Mouse (Mus musculus) forebrain, embryonic 14.5 days (tissue): Measurements from ENCODE around the gene Met. TPM values are rescaled to one million over a fixed set of nuclear protein-coding genes. Genes with fewer than 3 reads are reported as not detected.

Source experiments
- ATAC-seq: fragments of 200-750 bp; cut with Nextera tagmentation; 2 replicates; pipeline ENCODE4 v1.8.0; 2017; ENCODE audit warnings: mild to moderate bottlenecking, moderate library complexity
- DNase-seq: peaks from one replicate; pipeline ENCODE4 v3.0.0-alpha.2; 2015; ENCODE audit warnings: low spot score
- H3K27ac ChIP-seq: fragments of 300-500 bp; sonication (generic); 2 replicates; pipeline ENCODE4 v1.5.1; 2014; ENCODE audit warnings: low read depth, mild to moderate bottlenecking, control low read depth, low read length, moderate library complexity
- H3K27me3 ChIP-seq: fragments of 300-500 bp; sonication (generic); replicated peaks from 2 replicates; pipeline ENCODE4 v1.6.1; 2014; ENCODE audit warnings: low read length, control low read depth, mixed read lengths; ENCODE audit not compliant: control insufficient read depth, insufficient read depth
- H3K36me3 ChIP-seq: fragments of 300-500 bp; sonication (generic); 2 replicates; pipeline ENCODE4 v1.6.1; 2014; ENCODE audit warnings: low read length, control low read depth; ENCODE audit not compliant: control insufficient read depth, insufficient read depth
- H3K4me1 ChIP-seq: fragments of 300-500 bp; sonication (generic); 2 replicates; pipeline ENCODE4 v1.6.1; 2014; ENCODE audit warnings: antibody characterized with exemption, low read length, control low read depth; ENCODE audit not compliant: control insufficient read depth, insufficient read depth
- H3K4me2 ChIP-seq: fragments of 300-500 bp; sonication (generic); 2 replicates; pipeline ENCODE4 v1.6.1; 2014; ENCODE audit warnings: mild to moderate bottlenecking, control low read depth, low read length
- H3K4me3 ChIP-seq: fragments of 300-500 bp; sonication (generic); 2 replicates; pipeline ENCODE4 v1.5.1; 2014; ENCODE audit warnings: low read depth, low read length, control low read depth
- H3K9ac ChIP-seq: fragments of 300-500 bp; sonication (generic); 2 replicates; pipeline ENCODE4 v1.6.1; 2014; ENCODE audit warnings: mild to moderate bottlenecking, low read length, control low read depth, moderate library complexity
- H3K9me3 ChIP-seq: fragments of 300-500 bp; sonication (generic); replicated peaks from 2 replicates; pipeline ENCODE4 v1.6.1; 2016; ENCODE audit warnings: low read length, control low read depth, mixed read lengths; ENCODE audit not compliant: control insufficient read depth
- WGBS: fragments of 180-500 bp; shearing (Covaris S2); extraction: QIAGEN DNeasy Blood & Tissue Kit; methylation state at CpG from one replicate; pipeline ENCODE4 v1.1.7; 2014; 5-methylcytosine and 5-hydroxymethylcytosine counted together
- polyA plus RNA-seq: library from polyadenylated mRNA; unstranded; fragments of >200 nt; fragmentation: Nextera tagmentation; extraction: Ambion mirVana; gene quantifications from 2 replicates; pipeline ENCODE4 v1.2.1, GENCODE M21; 2014

Gene Met
- polyA plus RNA-seq, 1 experiment from 2014 or later = 0.98 TPM

DNA sequence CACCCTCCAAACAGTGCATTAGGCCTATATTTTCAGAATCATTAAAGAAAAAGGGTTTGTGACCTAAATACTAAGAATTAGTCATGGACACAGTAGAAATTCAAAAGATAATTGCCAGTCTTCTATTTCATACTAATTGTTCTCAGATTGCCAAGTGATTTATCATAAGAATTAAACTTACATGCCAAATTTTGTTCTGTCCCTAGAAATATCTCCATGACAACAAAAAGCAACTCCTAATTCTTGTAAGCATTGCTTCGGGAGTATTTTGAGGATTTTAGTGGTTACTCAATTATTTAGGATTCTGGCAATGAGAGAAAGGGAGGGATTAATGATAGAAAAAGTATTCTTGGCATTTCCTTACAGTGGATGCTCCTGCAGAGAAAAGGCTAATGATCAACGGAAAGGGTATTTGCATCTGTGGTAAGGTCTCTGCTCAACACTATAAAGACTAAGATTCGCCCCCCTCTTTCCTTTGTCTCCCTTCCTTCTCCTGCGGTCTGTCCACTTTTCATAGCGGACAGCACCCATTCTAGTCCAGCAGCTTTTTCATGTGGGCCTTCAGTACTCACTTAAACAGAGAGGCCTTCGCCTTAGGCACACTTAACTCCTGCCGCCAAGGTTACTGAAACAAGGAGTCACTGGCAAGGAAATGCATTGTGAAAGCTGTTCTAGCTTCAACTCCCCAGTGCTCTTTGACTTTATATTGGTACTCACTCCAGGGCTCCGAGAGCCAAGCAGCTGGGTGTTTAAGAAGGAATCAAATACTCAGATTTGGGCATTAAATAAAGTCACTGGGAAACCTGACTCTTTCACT, 58.5 kb downstream of the Met start:
- ATAC-seq (no peak), DNase-seq (no peak)
- H3K27ac ChIP-seq = no peak overlapping the region
- H3K4me3 ChIP-seq = no peak overlapping the region
- H3K36me3 ChIP-seq = no peaks in the 10 kb centered on the region
- no peak overlapping the region for H3K4me2 ChIP-seq
- no peaks in the 10 kb centered on the region for H3K9me3 ChIP-seq
- no peaks in the 10 kb centered on the region for H3K27me3 ChIP-seq
- H3K4me1 ChIP-seq = no peaks in the 10 kb centered on the region
- WGBS = 37% methylated on average over 8 of the region's 8 CpGs
- H3K9ac ChIP-seq = no peak overlapping the region

DNA sequence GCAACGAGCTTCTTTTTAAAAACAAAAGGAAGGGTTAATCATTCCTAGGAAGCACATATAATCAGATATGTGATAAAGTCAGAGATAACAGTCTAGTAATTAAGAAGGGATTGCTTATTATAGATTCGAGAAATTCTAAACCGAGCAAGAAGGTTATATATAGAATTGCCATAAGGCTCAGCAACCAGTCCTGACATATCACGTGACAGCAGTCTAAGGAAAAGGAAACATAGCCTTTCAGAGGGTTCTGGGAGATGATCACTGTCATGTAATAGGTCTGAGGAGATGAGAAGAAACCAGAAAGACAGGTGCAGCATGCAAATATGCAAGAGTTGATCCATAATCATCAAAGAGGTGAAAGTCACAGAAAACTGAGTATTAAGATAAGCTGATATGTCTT, 59.3 kb downstream of the Met start:
- Histone ChIP-seq H3K9ac (no peak overlapping the region), H3K27me3 (no peaks in the 10 kb centered on the region), H3K4me1 (no peaks in the 10 kb centered on the region), H3K4me2 (no peak overlapping the region), H3K36me3 (no peaks in the 10 kb centered on the region), H3K27ac (no peak overlapping the region), H3K4me3 (no peak overlapping the region), H3K9me3 (no peaks in the 10 kb centered on the region)
- ATAC-seq (no peak), DNase-seq (no peak)
- WGBS = 80% methylated on average over 4 of the region's 4 CpGs

- WGBS = 79% methylated on average over 6 of the region's 6 CpGs
- Histone ChIP-seq H3K4me1 (no peaks in the 10 kb centered on the region), H3K9ac (no peak overlapping the region), H3K4me3 (no peak overlapping the region), H3K9me3 (no peaks in the 10 kb centered on the region), H3K36me3 (no peaks in the 10 kb centered on the region), H3K27me3 (no peaks in the 10 kb centered on the region), H3K27ac (no peak overlapping the region), H3K4me2 (no peak overlapping the region)
- no peak for DNase-seq
- ATAC-seq = no peak
These were observed 66.1 kb downstream of the Met start for GRCm38 (mm10) chr6:17529490-17530269.

DNA sequence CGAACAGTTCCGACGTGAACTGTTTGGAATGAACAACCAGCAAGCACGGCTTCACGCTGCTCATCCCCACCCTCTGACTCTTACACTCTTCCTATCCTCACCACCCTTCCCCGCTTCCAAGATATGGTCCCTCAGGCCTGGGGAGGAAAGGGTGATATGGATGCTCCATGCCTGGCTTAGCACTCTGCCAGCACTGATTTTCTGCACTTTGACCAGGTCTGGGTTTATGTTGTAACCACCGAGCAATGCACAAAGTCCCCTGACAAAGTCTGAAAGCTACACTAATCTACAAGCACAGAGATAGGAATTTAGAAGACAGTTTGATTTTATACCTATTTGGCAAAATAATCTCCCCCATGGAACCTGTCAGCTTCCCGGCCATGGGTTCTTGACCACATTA, 78.0 kb downstream of the Met start:
- ATAC-seq = no peak
- no peak for DNase-seq
- 94% methylated on average over 8 of the region's 8 CpGs for WGBS
- Histone ChIP-seq H3K36me3 (no peaks in the 10 kb centered on the region), H3K27me3 (no peaks in the 10 kb centered on the region), H3K9me3 (no peaks in the 10 kb centered on the region), H3K9ac (no peak overlapping the region), H3K4me1 (no peaks in the 10 kb centered on the region), H3K4me2 (no peak overlapping the region), H3K4me3 (no peak overlapping the region), H3K27ac (no peak overlapping the region)

DNA sequence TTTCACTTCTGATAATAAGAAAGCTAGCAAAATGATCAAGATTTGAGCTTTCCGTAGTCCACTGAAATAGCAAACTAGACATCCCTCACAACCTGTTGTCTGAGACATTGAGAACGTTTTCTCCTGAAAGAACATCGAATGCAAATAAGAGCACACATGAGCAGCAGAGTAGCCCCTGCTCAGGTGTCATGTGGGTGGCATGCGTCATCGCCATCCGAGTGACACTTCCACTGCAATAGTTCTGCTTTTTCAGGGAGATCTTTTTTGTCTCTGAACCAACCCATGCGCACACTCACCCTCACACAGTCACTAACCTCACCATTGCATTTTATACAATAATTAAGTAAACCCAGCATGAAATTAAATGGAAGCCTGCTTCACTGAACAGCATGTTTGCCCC, 78.8 kb downstream of the Met start:
- WGBS = 81% methylated on average over 7 of the region's 7 CpGs
- Histone ChIP-seq H3K4me3 (no peak overlapping the region), H3K4me1 (no peaks in the 10 kb centered on the region), H3K36me3 (no peaks in the 10 kb centered on the region), H3K9ac (no peak overlapping the region), H3K27ac (no peak overlapping the region), H3K9me3 (no peaks in the 10 kb centered on the region), H3K27me3 (no peaks in the 10 kb centered on the region), H3K4me2 (no peak overlapping the region)
- DNase-seq (no peak), ATAC-seq (no peak)

DNA sequence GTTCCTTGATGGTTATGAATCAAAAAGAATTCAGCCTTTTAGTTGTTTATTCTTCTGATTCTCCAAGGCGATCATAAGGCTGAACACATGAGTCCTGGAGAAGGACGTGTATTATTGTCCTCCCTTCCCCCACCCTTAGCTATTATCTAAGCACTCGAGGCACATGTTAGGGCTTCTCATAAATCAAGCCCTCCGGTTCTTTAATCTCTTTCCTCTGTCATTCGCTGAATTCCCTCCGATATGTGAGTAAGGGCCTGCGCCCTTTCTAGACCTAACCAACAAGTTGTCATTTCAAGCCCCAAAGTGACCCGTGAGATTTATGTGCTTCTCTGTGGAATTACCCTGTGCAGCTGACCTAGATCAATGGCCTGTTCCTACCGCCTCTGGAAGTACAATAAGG, 81.9 kb downstream of the Met start:
- no peak overlapping the region for H3K9ac ChIP-seq
- H3K9me3 ChIP-seq = no peaks in the 10 kb centered on the region
- no peaks in the 10 kb centered on the region for H3K4me1 ChIP-seq
- DNase-seq (no peak), ATAC-seq (no peak)
- no peak overlapping the region for H3K4me3 ChIP-seq
- no peaks in the 10 kb centered on the region for H3K36me3 ChIP-seq
- H3K27ac ChIP-seq = no peak overlapping the region
- H3K4me2 ChIP-seq = no peak overlapping the region
- H3K27me3 ChIP-seq = no peaks in the 10 kb centered on the region
- WGBS = 89% methylated on average over 9 of the region's 9 CpGs

DNA sequence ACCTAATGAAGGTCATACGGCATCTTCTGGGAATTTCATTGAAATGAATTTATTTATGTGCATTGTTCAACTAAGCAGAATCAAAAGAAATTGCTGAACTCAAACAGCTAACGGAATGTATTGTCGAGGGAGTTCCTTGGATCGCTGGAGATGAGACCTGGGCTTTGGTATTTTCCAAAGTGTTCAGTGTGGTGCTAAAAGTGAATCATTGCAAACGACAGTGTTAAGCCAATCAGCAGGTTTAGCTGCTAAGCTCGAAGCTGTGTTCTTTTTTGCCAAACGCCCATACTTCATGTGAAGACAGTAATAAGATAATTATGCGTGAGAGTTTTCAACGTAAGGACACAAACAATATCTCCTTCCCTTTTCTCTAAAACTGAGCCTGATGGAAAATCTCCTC, 82.7 kb downstream of the Met start:
- no peak overlapping the region for H3K4me2 ChIP-seq
- H3K4me3 ChIP-seq = no peak overlapping the region
- no peaks in the 10 kb centered on the region for H3K9me3 ChIP-seq
- H3K9ac ChIP-seq = no peak overlapping the region
- ATAC-seq = no peak
- WGBS = 79% methylated on average over 9 of the region's 9 CpGs
- H3K36me3 ChIP-seq = no peaks in the 10 kb centered on the region
- H3K27ac ChIP-seq = no peak overlapping the region
- no peaks in the 10 kb centered on the region for H3K4me1 ChIP-seq
- no peak for DNase-seq
- no peaks in the 10 kb centered on the region for H3K27me3 ChIP-seq

GRCm38 (mm10) chr6:17546825-17547224, 83.2 kb downstream of the Met start:
- Histone ChIP-seq H3K27ac (no peak overlapping the region), H3K9ac (no peak overlapping the region), H3K9me3 (no peaks in the 10 kb centered on the region), H3K4me1 (no peaks in the 10 kb centered on the region), H3K36me3 (no peaks in the 10 kb centered on the region), H3K4me2 (no peak overlapping the region), H3K4me3 (no peak overlapping the region), H3K27me3 (no peaks in the 10 kb centered on the region)
- no peak for ATAC-seq
- no peak for DNase-seq
- 72% methylated on average over 5 of the region's 5 CpGs for WGBS

DNA sequence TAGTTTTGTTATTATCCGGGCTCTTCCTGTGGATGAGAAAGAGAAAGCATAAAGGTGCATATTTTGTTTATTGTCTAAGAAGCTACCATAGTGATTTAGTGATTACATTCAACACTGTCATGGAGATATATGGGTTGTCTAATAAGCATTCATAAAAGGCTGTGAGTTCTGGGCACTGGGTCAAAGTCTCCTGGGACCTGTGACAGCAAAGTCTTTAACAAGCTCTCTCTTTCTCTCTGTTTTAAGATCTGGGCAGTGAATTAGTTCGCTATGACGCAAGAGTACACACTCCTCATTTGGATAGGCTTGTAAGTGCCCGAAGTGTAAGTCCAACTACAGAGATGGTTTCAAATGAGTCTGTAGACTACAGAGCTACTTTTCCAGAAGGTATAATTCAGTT, 85.2 kb downstream of the Met start:
- Histone ChIP-seq H3K4me1 (no peaks in the 10 kb centered on the region), H3K36me3 (no peaks in the 10 kb centered on the region), H3K9ac (no peak overlapping the region), H3K27me3 (no peaks in the 10 kb centered on the region), H3K4me2 (no peak overlapping the region), H3K9me3 (no peaks in the 10 kb centered on the region), H3K27ac (no peak overlapping the region), H3K4me3 (no peak overlapping the region)
- WGBS = 67% methylated on average over 4 of the region's 4 CpGs
- ATAC-seq (no peak), DNase-seq (peak; percentile 49)
